In the genomic region with DNA sequence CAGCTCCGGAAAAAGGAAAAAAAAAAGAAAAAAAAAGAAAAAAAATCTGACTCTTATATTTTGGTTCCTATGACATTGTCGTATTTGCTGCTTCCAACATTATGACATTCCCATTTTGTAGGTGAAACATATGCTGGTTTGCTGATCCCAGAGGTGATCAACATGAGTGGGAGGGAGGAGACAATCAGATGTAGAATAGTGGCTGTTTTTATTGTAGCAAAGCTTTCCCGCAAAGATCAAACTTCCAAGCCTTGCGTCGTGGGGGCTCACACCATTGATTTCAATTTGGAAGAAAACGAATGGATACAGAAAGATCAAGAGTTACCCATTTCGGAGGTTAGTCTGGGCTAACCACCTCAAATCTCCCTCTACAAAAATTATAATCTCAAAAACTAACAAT, we compare ENCODE assay signal across 8 mouse cellular contexts. TPM values are rescaled to one million over a fixed set of nuclear protein-coding genes. Genes with fewer than 3 reads are reported as not detected.
DNase-seq lines count a peak whose midpoint lies in the region; ATAC-seq and TF ChIP-seq lines count a peak whose summit lies in the region.

No protein-coding gene starts in this region.

- DNase-seq in left cerebral cortex, adult 2 months (ENCODE audit: extremely low spot score in 1 of 2, low spot score in 2 of 2): no peak
- DNase-seq in left cerebral cortex, postnatal 25 days (ENCODE audit: low spot score in 2 of 2): no peak
- DNase-seq in layer of hippocampus, adult 11-12 months (ENCODE audit: low spot score): no peak
- DNase-seq in gastrocnemius, adult 8-10 months (ENCODE audit: low spot score in 2 of 2): no peak
- DNase-seq in B cell, adult 2 months: no peak

- WGBS in embryonic facial prominence, embryonic 15.5 days: 23% methylated on average over 7 of the region's 7 CpGs
- 24% methylated on average over 7 of the region's 7 CpGs for WGBS in intestine, embryonic 16.5 days
- WGBS in neural tube, embryonic 13.5 days: 18% methylated on average over 7 of the region's 7 CpGs

- H3K9ac ChIP-seq in embryonic facial prominence, embryonic 15.5 days: peak overlapping the region; percentile 28; the same call in 1 of the 2 replicates
- H3K9ac ChIP-seq in intestine, embryonic 16.5 days (ENCODE audit: low read depth, low read length): peak overlapping the region; percentile 61
- H3K9ac ChIP-seq in neural tube, embryonic 13.5 days: peak overlapping the region; percentile 63

- no peaks in the 10 kb centered on the region for H3K36me3 ChIP-seq in embryonic facial prominence, embryonic 15.5 days
- no peaks in the 10 kb centered on the region for H3K36me3 ChIP-seq in intestine, embryonic 16.5 days (ENCODE audit: control insufficient read depth, insufficient read depth, low read length)
- H3K36me3 ChIP-seq in neural tube, embryonic 13.5 days: no peaks in the 10 kb centered on the region

- no peaks in the 10 kb centered on the region for H3K9me3 ChIP-seq in embryonic facial prominence, embryonic 15.5 days (replicated peaks)
- no peaks in the 10 kb centered on the region for H3K9me3 ChIP-seq in intestine, embryonic 16.5 days (ENCODE audit: control insufficient read depth, low read length)
- no peaks in the 10 kb centered on the region for H3K9me3 ChIP-seq in neural tube, embryonic 13.5 days

- peaks cover 10% of the 10 kb centered on the region for H3K4me1 ChIP-seq in embryonic facial prominence, embryonic 15.5 days
- H3K4me1 ChIP-seq in intestine, embryonic 16.5 days (ENCODE audit: control insufficient read depth, insufficient read depth, low read length): peaks cover 9% of the 10 kb centered on the region
- peaks cover 10% of the 10 kb centered on the region for H3K4me1 ChIP-seq in neural tube, embryonic 13.5 days (replicated peaks)

- no peaks in the 10 kb centered on the region for H3K27me3 ChIP-seq in embryonic facial prominence, embryonic 15.5 days
- no peaks in the 10 kb centered on the region for H3K27me3 ChIP-seq in intestine, embryonic 16.5 days (replicated peaks; ENCODE audit: control insufficient read depth, insufficient read depth, low read length)
- H3K27me3 ChIP-seq in neural tube, embryonic 13.5 days: no peaks in the 10 kb centered on the region

- H3K4me3 ChIP-seq in left cerebral cortex, adult 2 months: peak overlapping the region; percentile 61
- peak overlapping the region; percentile 62 for H3K4me3 ChIP-seq in embryonic facial prominence, embryonic 15.5 days (replicated peaks)
- peak overlapping the region; percentile 67 for H3K4me3 ChIP-seq in intestine, embryonic 16.5 days (ENCODE audit: low read length)
- H3K4me3 ChIP-seq in neural tube, embryonic 13.5 days: peak overlapping the region; percentile 51

- H3K4me2 ChIP-seq in embryonic facial prominence, embryonic 15.5 days (replicated peaks): peak overlapping the region; percentile 72
- H3K4me2 ChIP-seq in intestine, embryonic 16.5 days (ENCODE audit: low read depth, low read length): peak overlapping the region; percentile 50
- peak overlapping the region; percentile 57 for H3K4me2 ChIP-seq in neural tube, embryonic 13.5 days

- H3K27ac ChIP-seq in left cerebral cortex, adult 2 months: peak overlapping the region; percentile 70
- H3K27ac ChIP-seq in embryonic facial prominence, embryonic 15.5 days (replicated peaks): peak overlapping the region; percentile 94
- H3K27ac ChIP-seq in intestine, embryonic 16.5 days (ENCODE audit: low read length): peak overlapping the region; percentile 38; the same call in 1 of the 2 replicates
- H3K27ac ChIP-seq in neural tube, embryonic 13.5 days (replicated peaks): peak overlapping the region; percentile 88

- ATAC-seq in embryonic facial prominence, embryonic 15.5 days (ENCODE audit: insufficient number of reproducible peaks, low FRiP score, low TSS enrichment, low read depth): no peak
- no peak for ATAC-seq in intestine, embryonic 16.5 days
- no peak for ATAC-seq in neural tube, embryonic 13.5 days (ENCODE audit: low read depth)

- TF ChIP-seq CTCF in left cerebral cortex, adult 2 months (IDR thresholded peaks at IDR 0.05): no peak

- intact Hi-C loops in left cerebral cortex, adult 2 months (cut with DNase I): loop anchor here (2.0 to 10.0 kb wide), 7 partner anchors 21 to 936 kb away; a partner anchor contains a TSS
- intact Hi-C loops in left cerebral cortex, postnatal 25 days (cut with DNase I): loop anchor here (2.0 to 10.0 kb wide), 5 partner anchors 19 to 936 kb away; a partner anchor contains a TSS

RNA-seq across cellular contexts. Expression of a gene that starts 1.3 kb away (rescaled TPM):
- 1 to 10 TPM; 4.5 to 4.7 TPM for total RNA-seq in left cerebral cortex, adult 2 months (2021)
- 1 to 10 TPM; 3.9 to 4.6 TPM for total RNA-seq in left cerebral cortex, postnatal 25 days (2021)
- 2.2 and 4.2 TPM in 2 replicates for polyA plus RNA-seq in embryonic facial prominence, embryonic 15.5 days (2015; fragmentation: Nextera tagmentation; extraction: Ambion mirVana)
- 1.6 and 2.1 TPM in 2 replicates for polyA plus RNA-seq in intestine, embryonic 16.5 days (2015; fragmentation: Nextera tagmentation; extraction: Ambion mirVana)
- 3.5 and 4.5 TPM in 2 replicates for polyA plus RNA-seq in neural tube, embryonic 13.5 days (2015; fragmentation: Nextera tagmentation; extraction: Ambion mirVana)
- 1 to 10 TPM; 2.7 to 4.7 (median 3.5) TPM for total RNA-seq in gastrocnemius, adult 8-10 months (2022)

RNA-seq across cellular contexts. Expression of a gene that starts 18.2 kb away (rescaled TPM):
- 1 to 10 TPM; 6.0 to 6.8 TPM for total RNA-seq in left cerebral cortex, adult 2 months (2021)
- 1 to 10 TPM; 5.2 to 7.3 TPM for total RNA-seq in left cerebral cortex, postnatal 25 days (2021)
- 1.8 and 1.9 TPM in 2 replicates for polyA plus RNA-seq in embryonic facial prominence, embryonic 15.5 days (2015; fragmentation: Nextera tagmentation; extraction: Ambion mirVana)
- polyA plus RNA-seq in intestine, embryonic 16.5 days (2015; fragmentation: Nextera tagmentation; extraction: Ambion mirVana): 0.95 and 1.3 TPM in 2 replicates
- 6.7 and 7.4 TPM in 2 replicates for polyA plus RNA-seq in neural tube, embryonic 13.5 days (2015; fragmentation: Nextera tagmentation; extraction: Ambion mirVana)
- total RNA-seq in gastrocnemius, adult 8-10 months (2022): under 1 TPM; 0.24 to 0.54 (median 0.48) TPM

RNA-seq across cellular contexts. Expression of a gene that starts 21.3 kb away (rescaled TPM):
- total RNA-seq in left cerebral cortex, adult 2 months (2021): 1 to 10 TPM; 5.2 to 7.4 TPM
- total RNA-seq in left cerebral cortex, postnatal 25 days (2021): 1 to 10 TPM; 6.3 to 6.4 TPM
- 9.5 and 10.0 TPM in 2 replicates for polyA plus RNA-seq in embryonic facial prominence, embryonic 15.5 days (2015; fragmentation: Nextera tagmentation; extraction: Ambion mirVana)
- 6.1 and 7.6 TPM in 2 replicates for polyA plus RNA-seq in intestine, embryonic 16.5 days (2015; fragmentation: Nextera tagmentation; extraction: Ambion mirVana)
- polyA plus RNA-seq in neural tube, embryonic 13.5 days (2015; fragmentation: Nextera tagmentation; extraction: Ambion mirVana): 12.0 and 15.1 TPM in 2 replicates
- 1 to 10 TPM in 3 of 4 experiments, under 1 TPM in 1; 0.70 to 2.7 (median 1.1) TPM for total RNA-seq in gastrocnemius, adult 8-10 months (2022)

RNA-seq across cellular contexts. Expression of a gene that starts 30.7 kb away (rescaled TPM):
- total RNA-seq in left cerebral cortex, adult 2 months (2021): 10 to 100 TPM; 11.6 to 13.8 TPM
- 10 to 100 TPM; 10.8 to 12.4 TPM for total RNA-seq in left cerebral cortex, postnatal 25 days (2021)
- 5.9 and 6.2 TPM in 2 replicates for polyA plus RNA-seq in embryonic facial prominence, embryonic 15.5 days (2015; fragmentation: Nextera tagmentation; extraction: Ambion mirVana)
- polyA plus RNA-seq in intestine, embryonic 16.5 days (2015; fragmentation: Nextera tagmentation; extraction: Ambion mirVana): 2.8 and 2.9 TPM in 2 replicates
- polyA plus RNA-seq in neural tube, embryonic 13.5 days (2015; fragmentation: Nextera tagmentation; extraction: Ambion mirVana): 10.4 and 14.0 TPM in 2 replicates
- total RNA-seq in gastrocnemius, adult 8-10 months (2022): 1 to 10 TPM in 2 of 4 experiments, under 1 TPM in 2; 0.81 to 1.6 (median 1.1) TPM

RNA-seq across cellular contexts. Expression of a gene that starts 36.8 kb away (rescaled TPM):
- total RNA-seq in left cerebral cortex, adult 2 months (2021): 10 to 100 TPM; 15.4 to 17.0 TPM
- 10 to 100 TPM; 15.8 to 17.0 TPM for total RNA-seq in left cerebral cortex, postnatal 25 days (2021)
- 0.26 and 0.44 TPM in 2 replicates for polyA plus RNA-seq in embryonic facial prominence, embryonic 15.5 days (2015; fragmentation: Nextera tagmentation; extraction: Ambion mirVana)
- 0.11 and 0.39 TPM in 2 replicates for polyA plus RNA-seq in intestine, embryonic 16.5 days (2015; fragmentation: Nextera tagmentation; extraction: Ambion mirVana)
- polyA plus RNA-seq in neural tube, embryonic 13.5 days (2015; fragmentation: Nextera tagmentation; extraction: Ambion mirVana): 2.8 and 3.2 TPM in 2 replicates
- under 1 TPM in 3 of 4 experiments, not detected in 1; 0.11 to 0.85 (median 0.36) TPM for total RNA-seq in gastrocnemius, adult 8-10 months (2022)

Comparison
In these comparisons a context has a peak if more than half of its experiments do, and no peak if none do; other contexts are left out.
1. H3K27ac ChIP-seq: peak in every context shown above with its lines; median percentile 94 in embryonic facial prominence, embryonic 15.5 days; 88 in neural tube, embryonic 13.5 days; 70 in left cerebral cortex, adult 2 months; 38 in intestine, embryonic 16.5 days.
2. RNA of a gene that starts 18.2 kb away (total RNA-seq): 5.2 to 7.3 TPM in left cerebral cortex, postnatal 25 days and 6.0 to 6.8 TPM in left cerebral cortex, adult 2 months; 0.24 to 0.54 TPM in gastrocnemius, adult 8-10 months; every median in the first group is over 4 times any median in the second.
3. Peak in every context shown above with its lines, with median percentiles within 50 percentile points of each other: H3K4me3 ChIP-seq, H3K4me2 ChIP-seq and H3K9ac ChIP-seq.